Mouse (Mus musculus): ENCODE measurements around the gene Pdf.
A peak's percentile ranks its signal among the peaks of the same experiment; 100 is the strongest.

Gene Pdf

GRCm38 (mm10) chr8:107048061-107048941, at the start of gene Pdf:
TSS of gene Pdf (minus strand) at chr8:107048614.
- peak; percentile 85 for DNase-seq (ENCODE audit: low read depth, low spot score)

- peak; percentile 95 for DNase-seq (ENCODE audit: low read depth, low spot score)
These were observed 48.1 kb upstream of the Pdf start, which contains the start of gene Terf2 for GRCm38 (mm10) chr8:107096366-107097036. TSS of gene Terf2 (minus strand) at chr8:107096547.

- DNase-seq (ENCODE audit: low read depth, low spot score): peak; percentile 71
These were observed 47.4 kb upstream of the Pdf start for GRCm38 (mm10) chr8:107095717-107096365.

- DNase-seq (ENCODE audit: low read depth, low spot score): no peak
These were observed 42.1 kb upstream of the Pdf start for GRCm38 (mm10) chr8:107090531-107090930.

GRCm38 (mm10) chr8:107088526-107089063, 40.2 kb upstream of the Pdf start:
- no peak for DNase-seq (ENCODE audit: low read depth, low spot score)

GRCm38 (mm10) chr8:107086018-107086417, 37.6 kb upstream of the Pdf start:
- no peak for DNase-seq (ENCODE audit: low read depth, low spot score)

GRCm38 (mm10) chr8:107085358-107085757, 36.9 kb upstream of the Pdf start:
- DNase-seq (ENCODE audit: low read depth, low spot score): peak; percentile 23

GRCm38 (mm10) chr8:107076239-107076888, 27.9 kb upstream of the Pdf start:
- no peak for DNase-seq (ENCODE audit: low read depth, low spot score)

GRCm38 (mm10) chr8:107074128-107074527, 25.7 kb upstream of the Pdf start:
- no peak for DNase-seq (ENCODE audit: low read depth, low spot score)

- no peak for DNase-seq (ENCODE audit: low read depth, low spot score)
These were observed 25.3 kb upstream of the Pdf start for GRCm38 (mm10) chr8:107073706-107074105.

GRCm38 (mm10) chr8:107065511-107066496, 17.4 kb upstream of the Pdf start, which contains the start of gene Tmed6:
TSS of gene Tmed6 (minus strand) at chr8:107065644.
- DNase-seq (ENCODE audit: low read depth, low spot score): no peak

GRCm38 (mm10) chr8:107062613-107063012, 14.2 kb upstream of the Pdf start:
- no peak for DNase-seq (ENCODE audit: low read depth, low spot score)

- no peak for DNase-seq (ENCODE audit: low read depth, low spot score)
These were observed 8.6 kb upstream of the Pdf start for GRCm38 (mm10) chr8:107056973-107057369.

GRCm38 (mm10) chr8:107056076-107056972, 7.9 kb upstream of the Pdf start, which contains the start of the genes Cog8 and Nip7:
TSS of gene Cog8 (minus strand) at chr8:107056689.
TSS of gene Nip7 (plus strand) at chr8:107056877.
- peak; percentile 97 for DNase-seq (ENCODE audit: low read depth, low spot score)

- no peak for DNase-seq (ENCODE audit: low read depth, low spot score)
These were observed 3.6 kb upstream of the Pdf start for GRCm38 (mm10) chr8:107052046-107052445.

- no peak for DNase-seq (ENCODE audit: low read depth, low spot score)
These were observed 1.1 kb upstream of the Pdf start for GRCm38 (mm10) chr8:107049480-107049879.

- DNase-seq (ENCODE audit: low read depth, low spot score): no peak
These were observed 1.4 kb downstream of the Pdf start for GRCm38 (mm10) chr8:107046976-107047375.

GRCm38 (mm10) chr8:107045478-107045877, 2.9 kb downstream of the Pdf start:
- DNase-seq (ENCODE audit: low read depth, low spot score): no peak

- DNase-seq (ENCODE audit: low read depth, low spot score): no peak
These were observed 7.8 kb downstream of the Pdf start for GRCm38 (mm10) chr8:107040632-107041031.
